Mouse (Mus musculus) C2C12 (cell line): Measurements from ENCODE around the gene Sp7. TPM values are rescaled to one million over a fixed set of nuclear protein-coding genes. Genes with fewer than 3 reads are reported as not detected.

Source experiments
- H3K27me3 ChIP-seq: one replicate; pipeline ENCODE4 v1.6.1; 2011; ENCODE audit not compliant: control insufficient read depth, insufficient read depth, insufficient read length
- H3K36me3 ChIP-seq: one replicate; pipeline ENCODE4 v1.6.1; 2011; ENCODE audit not compliant: control insufficient read depth, insufficient read depth
- H3K4me3 ChIP-seq: one replicate; pipeline ENCODE4 v1.5.1; 2011; ENCODE audit warnings: mild to moderate bottlenecking, control low read depth; ENCODE audit not compliant: poor library complexity, insufficient read depth, severe bottlenecking
- H3K79me2 ChIP-seq: one replicate; pipeline ENCODE4 v1.6.1; 2011; ENCODE audit not compliant: control insufficient read depth, insufficient read depth
- H3K79me3 ChIP-seq: one replicate; pipeline ENCODE4 v1.6.1; 2011; ENCODE audit warnings: low read depth, control low read depth
- H3ac ChIP-seq: one replicate; pipeline ENCODE3; 2011; ENCODE audit warnings: low read depth; ENCODE audit not compliant: control insufficient read depth, insufficient read length
- CEBPB ChIP-seq: IDR thresholded peaks from one replicate; pipeline ENCODE4 v1.6.1; 2011; ENCODE audit warnings: low read depth, mild to moderate bottlenecking, control low read depth, moderate library complexity
- CTCF ChIP-seq: IDR thresholded peaks from one replicate; pipeline ENCODE4 v1.5.1; 2011; ENCODE audit not compliant: control insufficient read depth, insufficient read depth, insufficient read length
- FOSL1 ChIP-seq: IDR thresholded peaks from one replicate; pipeline ENCODE4 v1.8.0; 2011; ENCODE audit warnings: mild to moderate bottlenecking, low read length; ENCODE audit not compliant: poor library complexity, insufficient read depth, severe bottlenecking
- MAX ChIP-seq: IDR thresholded peaks from one replicate; pipeline ENCODE4 v1.6.1; 2011; ENCODE audit warnings: mild to moderate bottlenecking, control low read depth
- MYOD1 ChIP-seq: IDR thresholded peaks from one replicate; pipeline ENCODE4 v1.6.1; 2011; ENCODE audit warnings: low read depth; ENCODE audit not compliant: control insufficient read depth, insufficient read length
- MYOG ChIP-seq: IDR thresholded peaks from one replicate; pipeline ENCODE4 v1.6.1; 2011; ENCODE audit not compliant: control insufficient read depth, insufficient read length; ENCODE audit errors: extremely low read depth
- USF1 ChIP-seq: IDR thresholded peaks from one replicate; pipeline ENCODE4 v1.6.1; 2011; ENCODE audit warnings: low read depth, mild to moderate bottlenecking, control low read depth, moderate library complexity
- polyA plus RNA-seq: library from polyadenylated mRNA; unstranded; fragments of >200 nt; fragmentation: generic; extraction: Trizol; gene quantifications from one replicate; pipeline ENCODE4 v1.2.1, GENCODE M21; 2012; ENCODE audit warnings: missing spikeins

Sp7 gene
- polyA plus RNA-seq, 1 experiment: 10.8 TPM

GRCm38 (mm10) chr15:102407681-102408557 is 40.9 kb upstream of the Sp7 start:
- Histone ChIP-seq H3K4me3 (no peak overlapping the region), H3K79me2 (peaks cover 61% of the 10 kb centered on the region), H3K27me3 (no peaks in the 10 kb centered on the region), H3K36me3 (peaks cover 50% of the 10 kb centered on the region), H3K79me3 (peaks cover 57% of the 10 kb centered on the region), H3ac (no peak overlapping the region)
- TF ChIP-seq MYOG: no peak
- TF ChIP-seq FOSL1: no peak

- H3K4me3 ChIP-seq: peak overlapping the region; percentile 21
- peaks cover 49% of the 10 kb centered on the region for H3K79me3 ChIP-seq
- H3K79me2 ChIP-seq: peaks cover 52% of the 10 kb centered on the region
- peaks cover 43% of the 10 kb centered on the region for H3K36me3 ChIP-seq
- H3ac ChIP-seq: no peak overlapping the region
- TF ChIP-seq MAX (peak; percentile 5), USF1 (no peak), MYOG (no peak), MYOD1 (no peak), CEBPB (no peak), FOSL1 (no peak)
- H3K27me3 ChIP-seq: no peaks in the 10 kb centered on the region
Observed at GRCm38 (mm10) chr15:102406912-102407580, 40.1 kb upstream of the Sp7 start.

- H3K79me2 ChIP-seq: peaks cover 45% of the 10 kb centered on the region
- peaks cover 38% of the 10 kb centered on the region for H3K36me3 ChIP-seq
- peak overlapping the region; percentile 42 for H3K4me3 ChIP-seq
- H3K79me3 ChIP-seq: peaks cover 42% of the 10 kb centered on the region
- peak overlapping the region; percentile 68 for H3ac ChIP-seq
- TF ChIP-seq MYOD1 (no peak), MAX (peak; percentile 22)
- no peaks in the 10 kb centered on the region for H3K27me3 ChIP-seq
Observed at GRCm38 (mm10) chr15:102406196-102406911, 39.4 kb upstream of the Sp7 start.

GRCm38 (mm10) chr15:102405489-102406195 is 38.7 kb upstream of the Sp7 start, which contains the start of gene Sp1:
Gene Sp1, plus strand, starts transcription at chr15:102406143.
- Histone ChIP-seq H3ac (peak within 1 kb of the TSS; percentile 72), H3K27me3 (no peaks in the 10 kb centered on the region), H3K79me2 (peaks cover 38% of the 10 kb centered on the region), H3K79me3 (peaks cover 35% of the 10 kb centered on the region), H3K36me3 (peaks cover 33% of the 10 kb centered on the region), H3K4me3 (peak within 1 kb of the TSS; percentile 50)
- TF ChIP-seq MAX (peak; percentile 95), MYOD1 (no peak)

GRCm38 (mm10) chr15:102404608-102405488 is 37.9 kb upstream of the Sp7 start:
- TF ChIP-seq MAX: no peak
- no peak for TF ChIP-seq MYOD1
- TF ChIP-seq MYOG: no peak
- TF ChIP-seq CTCF: peak; percentile 22
- TF ChIP-seq CEBPB: no peak
- H3K36me3 ChIP-seq: peaks cover 25% of the 10 kb centered on the region
- H3K79me2 ChIP-seq: peaks cover 30% of the 10 kb centered on the region
- H3ac ChIP-seq: peak overlapping the region; percentile 72
- no peaks in the 10 kb centered on the region for H3K27me3 ChIP-seq
- H3K4me3 ChIP-seq: peak overlapping the region; percentile 50
- H3K79me3 ChIP-seq: peaks cover 27% of the 10 kb centered on the region
